Mouse (Mus musculus) heart, postnatal 10 days (tissue): Measurements from ENCODE around the gene Wnt2. TPM values are rescaled to one million over a fixed set of nuclear protein-coding genes. Genes with fewer than 3 reads are reported as not detected.

ENCODE experiments used
- DNase-seq, 2 experiments: peaks; one replicate each; pipeline ENCODE4 v3.0.0; 2021
- intact Hi-C: fragments of 180-260 bp; cut with DNase I; formaldehyde crosslinking; loops from one replicate; pipeline ENCODE4 v1.15.1; 2025
- total RNA-seq, 2 experiments: library from RNA; stranded (reverse); gene quantifications; 2 replicates each; pipeline ENCODE4 v1.2.3; 2021

Gene Wnt2
- total RNA-seq, 2 experiments from 2014 or later, result 1.2 to 1.6 TPM

GRCm38 (mm10) chr6:17979361-17979760 lies 51.0 kb downstream of the Wnt2 start:
- no peak for DNase-seq
- intact Hi-C loops, result no loop called here

- no peak for DNase-seq
- intact Hi-C loops, result no loop called here
Measured at GRCm38 (mm10) chr6:17978881-17979280, 51.5 kb downstream of the Wnt2 start.

GRCm38 (mm10) chr6:17978324-17978723 lies 52.1 kb downstream of the Wnt2 start:
- intact Hi-C loops, result no loop called here

GRCm38 (mm10) chr6:17977165-17977564 lies 53.2 kb downstream of the Wnt2 start:
- DNase-seq, result no peak
- intact Hi-C loops, result no loop called here

More at GRCm38 (mm10) chr6:17978324-17978723, 52.1 kb downstream of the Wnt2 start:
- no peak for DNase-seq

- no peak for DNase-seq
- intact Hi-C loops, result no loop called here
Measured at GRCm38 (mm10) chr6:17974416-17974815, 56.0 kb downstream of the Wnt2 start.

GRCm38 (mm10) chr6:17971393-17971792 lies 59.0 kb downstream of the Wnt2 start:
- DNase-seq, result no peak
- intact Hi-C loops, result no loop called here

- intact Hi-C loops, result no loop called here
Measured at GRCm38 (mm10) chr6:17969815-17970214, 60.6 kb downstream of the Wnt2 start.

GRCm38 (mm10) chr6:17968467-17969144 lies 61.8 kb downstream of the Wnt2 start:
- intact Hi-C loops, result no loop called here
- DNase-seq, result no peak

More at GRCm38 (mm10) chr6:17969815-17970214, 60.6 kb downstream of the Wnt2 start:
- DNase-seq, result no peak

GRCm38 (mm10) chr6:17963455-17963854 lies 66.9 kb downstream of the Wnt2 start:
- DNase-seq, result no peak
- intact Hi-C loops, result no loop called here

GRCm38 (mm10) chr6:17951779-17952178 lies 78.6 kb downstream of the Wnt2 start:
- DNase-seq, result no peak
- intact Hi-C loops, result no loop called here

- no peak for DNase-seq
- intact Hi-C loops, result no loop called here
Measured at GRCm38 (mm10) chr6:17949103-17949502, 81.3 kb downstream of the Wnt2 start.

GRCm38 (mm10) chr6:17947130-17947831 lies 83.1 kb downstream of the Wnt2 start:
- intact Hi-C loops, result no loop called here
- DNase-seq, result no peak

- intact Hi-C loops, result no loop called here
- no peak for DNase-seq
Measured at GRCm38 (mm10) chr6:17946456-17946855, 83.9 kb downstream of the Wnt2 start.

GRCm38 (mm10) chr6:17943877-17944617 lies 86.3 kb downstream of the Wnt2 start:
- intact Hi-C loops, result no loop called here
- DNase-seq, result peak; percentile 12 to 35

GRCm38 (mm10) chr6:17942344-17942743 lies 88.0 kb downstream of the Wnt2 start:
- no peak for DNase-seq
- intact Hi-C loops, result no loop called here

- intact Hi-C loops, result no loop called here
- DNase-seq, result no peak
Measured at GRCm38 (mm10) chr6:17941916-17942315, 88.5 kb downstream of the Wnt2 start.

Other genes with a start within 250 kb of the Wnt2 start
- not detected for gene Asz1, start 78.5 kb upstream of the Wnt2 start, total RNA-seq
- gene Cftr, start 140.1 kb upstream of the Wnt2 start, total RNA-seq, result under 1 TPM; 0.14 to 0.50 TPM